23 mouse cellular contexts compared by ENCODE assay signal in the genomic region with DNA sequence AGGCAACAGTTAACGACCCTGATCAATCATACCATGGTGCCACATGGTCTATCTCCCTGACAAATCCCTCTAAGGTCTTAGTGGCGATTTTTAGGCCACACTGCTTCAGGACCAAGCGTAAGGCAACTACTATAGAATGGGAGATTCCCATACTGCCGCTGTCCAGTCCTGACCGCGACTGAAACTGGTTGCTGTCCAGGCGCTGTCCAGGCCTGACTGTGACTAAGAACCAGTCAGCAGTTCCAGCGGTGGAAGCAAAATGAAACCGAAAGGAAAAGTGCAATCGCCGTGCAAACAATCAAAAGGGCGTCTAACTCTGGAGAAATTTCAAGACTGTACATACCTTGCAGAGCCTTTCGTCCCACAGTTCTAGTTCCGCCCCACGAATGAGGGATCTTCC. TPM values are rescaled to one million over a fixed set of nuclear protein-coding genes. Genes with fewer than 3 reads are reported as not detected.
"Had no signal": no experiment of that assay in that cellular context is flagged by ENCODE, and none has a peak within 500 bp of the region (broad histone marks: within the 10 kb centered on the region; RNA-seq: fewer than 3 reads in every experiment).

No protein-coding gene starts in this region.

RNA-seq across cellular contexts. Expression of a gene that starts 27.1 kb away (rescaled TPM):
- total RNA-seq: common myeloid progenitor, adult 5-6 weeks; forebrain, postnatal 0 days; gastrocnemius, adult 2 months; gastrocnemius, adult 8-10 months; gastrocnemius, postnatal 14 days; gastrocnemius, postnatal 25 days; gastrocnemius, postnatal 36 days; granulocyte monocyte progenitor cell, adult 5-6 weeks; heart, adult 18-20 months; heart, adult 2 months; heart, adult 8-10 months had no signal
- polyA plus RNA-seq: embryonic facial prominence, embryonic 10.5 days; embryonic facial prominence, embryonic 11.5 days; embryonic facial prominence, embryonic 12.5 days; embryonic facial prominence, embryonic 13.5 days; erythroblast, embryonic 14.5 days; forebrain, embryonic 10.5 days; forebrain, embryonic 11.5 days; forebrain, embryonic 12.5 days; forebrain, embryonic 13.5 days; forebrain, embryonic 14.5 days; forebrain, embryonic 15.5 days; forebrain, embryonic 16.5 days; heart, adult 2 months had no signal

RNA-seq across cellular contexts. Expression of a gene that starts 39.1 kb away (rescaled TPM):
- polyA plus RNA-seq: erythroblast, embryonic 14.5 days had no signal
